ENCODE assay signal across 8 mouse cellular contexts in the genomic region with DNA sequence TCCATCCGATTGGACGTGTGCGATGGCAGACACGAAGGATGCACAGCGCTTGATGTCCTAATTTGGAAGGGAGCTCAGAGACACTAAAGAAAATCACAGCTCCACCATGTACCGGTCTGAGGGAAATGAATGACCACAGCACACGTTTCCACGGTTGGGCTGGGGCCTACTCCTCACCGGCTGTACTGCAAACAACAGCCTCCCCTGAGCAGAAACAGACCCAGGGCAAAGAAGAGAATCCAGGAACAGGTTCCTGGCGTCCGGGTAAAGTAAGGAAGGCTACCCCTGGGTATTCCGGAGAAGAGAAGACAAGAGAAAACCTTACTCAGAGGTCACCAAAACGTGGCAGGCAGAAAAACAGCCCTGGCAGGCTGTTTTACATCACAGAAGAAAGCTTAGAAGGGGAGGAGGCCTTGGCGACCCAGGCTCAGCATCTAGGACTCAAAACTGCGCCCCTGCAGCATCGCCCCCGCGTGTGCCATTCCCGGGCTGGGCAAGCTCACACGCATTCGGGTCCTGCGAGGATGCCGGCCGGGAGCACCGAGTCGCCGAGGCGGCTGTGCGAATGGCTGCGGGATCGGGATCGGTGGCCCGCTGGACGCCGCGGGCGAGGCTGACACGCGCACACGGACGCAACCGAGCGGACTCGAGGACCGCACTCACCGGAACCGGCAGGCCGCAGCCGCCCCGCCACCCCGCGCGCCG. TPM values are rescaled to one million over a fixed set of nuclear protein-coding genes. Genes with fewer than 3 reads are reported as not detected.
DNase-seq lines count a peak whose midpoint lies in the region; ATAC-seq and TF ChIP-seq lines count a peak whose summit lies in the region.

No protein-coding gene starts in this region.

- peak overlapping the region; percentile 84 for H3K9ac ChIP-seq in heart, embryonic 13.5 days
- H3K9ac ChIP-seq in CH12.LX (ENCODE audit: insufficient read depth, low read depth): peak overlapping the region; percentile 61
- H3K9ac ChIP-seq in liver, embryonic 11.5 days (ENCODE audit: low read depth, low read length): peak overlapping the region; percentile 74
- H3K9ac ChIP-seq in neural tube, embryonic 15.5 days (replicated peaks): peak overlapping the region; percentile 86

- H3K4me2 ChIP-seq in heart, embryonic 13.5 days: peak overlapping the region; percentile 72
- H3K4me2 ChIP-seq in CH12.LX (ENCODE audit: insufficient read depth, low read depth, poor library complexity, severe bottlenecking): no peak overlapping the region
- H3K4me2 ChIP-seq in liver, embryonic 11.5 days: peak overlapping the region; percentile 94
- peak overlapping the region; percentile 67 for H3K4me2 ChIP-seq in neural tube, embryonic 15.5 days

- in situ Hi-C loops in CH12.LX (cut with MboI; ENCODE audit: low pct_ligation_motif_present, low pct_unique_long_range_greater_than_20kb, low sequenced_read_pairs): no loop called here

- TF ChIP-seq POLR2A in CH12.LX (IDR thresholded peaks at IDR 0.05; ENCODE audit: low read depth, low read length): no peak
- TF ChIP-seq POLR2A in cortical plate, adult 2 months (IDR thresholded peaks at IDR 0.05; ENCODE audit: extremely low read depth, insufficient read depth, low read length): peak; percentile 48; the same call in 1 of the 2 replicates

- DNase-seq in heart, adult 11 months: no peak
- DNase-seq in CH12.LX (ENCODE audit: extremely low read depth): peak; percentile 49
- DNase-seq in hindbrain, embryonic 10.5 days (ENCODE audit: low spot score): no peak
- DNase-seq in liver, embryonic 11.5 days (ENCODE audit: low spot score): peak; percentile 60
- no peak for DNase-seq in kidney, postnatal 36 days

- H3K79me2 ChIP-seq in CH12.LX (replicated peaks; ENCODE audit: control insufficient read depth, extremely low read depth, insufficient read depth, poor library complexity, severe bottlenecking): peaks cover 41% of the 10 kb centered on the region

- peak overlapping the region; percentile 70 for H3K4me3 ChIP-seq in heart, embryonic 13.5 days
- peak overlapping the region; percentile 57 to 97 (median 84) for H3K4me3 ChIP-seq in CH12.LX (replicated peaks in 1 of 3; ENCODE audit: low read depth in 2 of 3, low read length in 2 of 3, poor library complexity in 1 of 3)
- peak overlapping the region; percentile 71 for H3K4me3 ChIP-seq in cortical plate, adult 2 months (ENCODE audit: insufficient read depth, low read length)
- peak overlapping the region; percentile 83 for H3K4me3 ChIP-seq in hindbrain, embryonic 10.5 days
- peak overlapping the region; percentile 90 for H3K4me3 ChIP-seq in liver, embryonic 11.5 days (ENCODE audit: low read depth, low read length)
- H3K4me3 ChIP-seq in neural tube, embryonic 15.5 days (replicated peaks): peak overlapping the region; percentile 89

- no peak for TF ChIP-seq CTCF in CH12.LX (conservative IDR thresholded peaks at IDR 0.05 in 1 of 2, IDR thresholded peaks at IDR 0.05 in 1 of 2; ENCODE audit: low read depth in 2 of 2, low read length in 2 of 2)
- no peak for TF ChIP-seq CTCF in cortical plate, adult 2 months (IDR thresholded peaks at IDR 0.05; ENCODE audit: extremely low read depth, insufficient read depth, low read length)

- TF ChIP-seq EP300 in CH12.LX (IDR thresholded peaks at IDR 0.05; ENCODE audit: low read length): no peak

- no peak for ATAC-seq in heart, embryonic 13.5 days (ENCODE audit: extremely low read depth, insufficient number of reproducible peaks, low FRiP score, low TSS enrichment)
- ATAC-seq in liver, embryonic 11.5 days (replicated peaks; ENCODE audit: low FRiP score): peak; percentile 32; the same call in 1 of the 2 replicates
- peak; percentile 74 for ATAC-seq in neural tube, embryonic 15.5 days (ENCODE audit: low FRiP score)

- under 1% methylated on average over 54 of the region's 54 CpGs for WGBS in heart, embryonic 13.5 days
- under 1% methylated on average over 54 of the region's 54 CpGs for WGBS in hindbrain, embryonic 10.5 days
- 4% methylated on average over 54 of the region's 54 CpGs for WGBS in liver, embryonic 11.5 days
- WGBS in neural tube, embryonic 15.5 days: under 1% methylated on average over 47 of the region's 54 CpGs

- peak overlapping the region; percentile 80 for H3K27ac ChIP-seq in heart, embryonic 13.5 days (replicated peaks)
- peak overlapping the region; percentile 82 for H3K27ac ChIP-seq in CH12.LX (ENCODE audit: insufficient read depth, low read depth)
- peak overlapping the region; percentile 75 for H3K27ac ChIP-seq in cortical plate, adult 2 months (ENCODE audit: insufficient read depth, low read length)
- H3K27ac ChIP-seq in hindbrain, embryonic 10.5 days: peak overlapping the region; percentile 93
- H3K27ac ChIP-seq in liver, embryonic 11.5 days (ENCODE audit: low read depth, low read length): no peak overlapping the region; the same call in 1 of the 2 replicates
- H3K27ac ChIP-seq in neural tube, embryonic 15.5 days (replicated peaks): peak overlapping the region; percentile 94

- no peak for TF ChIP-seq RAD21 in CH12.LX (IDR thresholded peaks at IDR 0.05; ENCODE audit: low read depth, low read length)

- H3K36me3 ChIP-seq in heart, embryonic 13.5 days: no peaks in the 10 kb centered on the region
- H3K36me3 ChIP-seq in CH12.LX (replicated peaks in 1 of 2; ENCODE audit: control insufficient read depth in 1 of 2, insufficient read depth in 1 of 2, low read length in 1 of 2): peaks cover 7 to 22% of the 10 kb centered on the region in 2 experiments
- H3K36me3 ChIP-seq in hindbrain, embryonic 10.5 days: peaks cover 4% of the 10 kb centered on the region; the same call in 1 of the 2 replicates
- no peaks in the 10 kb centered on the region for H3K36me3 ChIP-seq in liver, embryonic 11.5 days (ENCODE audit: control insufficient read depth, insufficient read depth, low read length)
- no peaks in the 10 kb centered on the region for H3K36me3 ChIP-seq in neural tube, embryonic 15.5 days

- H3K4me1 ChIP-seq in heart, embryonic 13.5 days: peaks cover 25% of the 10 kb centered on the region
- peaks cover 20 to 57% of the 10 kb centered on the region in 2 experiments for H3K4me1 ChIP-seq in CH12.LX (ENCODE audit: control insufficient read depth in 1 of 2, insufficient read depth in 2 of 2)
- H3K4me1 ChIP-seq in cortical plate, adult 2 months (ENCODE audit: control insufficient read depth, insufficient read depth, low read length): peaks cover 2% of the 10 kb centered on the region; the same call in 1 of the 2 replicates
- H3K4me1 ChIP-seq in hindbrain, embryonic 10.5 days (replicated peaks): peaks cover 23% of the 10 kb centered on the region
- H3K4me1 ChIP-seq in liver, embryonic 11.5 days (replicated peaks; ENCODE audit: control insufficient read depth, insufficient read depth, low read length): peaks cover 4% of the 10 kb centered on the region; the same call in 1 of the 2 replicates
- H3K4me1 ChIP-seq in neural tube, embryonic 15.5 days: peaks cover 35% of the 10 kb centered on the region

- no peaks in the 10 kb centered on the region for H3K9me3 ChIP-seq in heart, embryonic 13.5 days
- H3K9me3 ChIP-seq in CH12.LX (replicated peaks; ENCODE audit: low read length): no peaks in the 10 kb centered on the region
- no peaks in the 10 kb centered on the region for H3K9me3 ChIP-seq in hindbrain, embryonic 10.5 days
- no peaks in the 10 kb centered on the region for H3K9me3 ChIP-seq in liver, embryonic 11.5 days (ENCODE audit: control insufficient read depth, low read length)
- H3K9me3 ChIP-seq in neural tube, embryonic 15.5 days (replicated peaks): no peaks in the 10 kb centered on the region

- peaks cover 3% of the 10 kb centered on the region; the same call in 1 of the 2 replicates for H3K27me3 ChIP-seq in heart, embryonic 13.5 days (replicated peaks)
- no peaks in the 10 kb centered on the region for H3K27me3 ChIP-seq in CH12.LX (replicated peaks)
- peaks cover 8% of the 10 kb centered on the region for H3K27me3 ChIP-seq in hindbrain, embryonic 10.5 days (ENCODE audit: insufficient read depth, poor library complexity, severe bottlenecking)
- H3K27me3 ChIP-seq in liver, embryonic 11.5 days (replicated peaks; ENCODE audit: control insufficient read depth, insufficient read depth, low read length): peaks cover 6% of the 10 kb centered on the region
- no peaks in the 10 kb centered on the region for H3K27me3 ChIP-seq in neural tube, embryonic 15.5 days (replicated peaks)

- dilution Hi-C loops in CH12.LX (cut with MboI; ENCODE audit: extremely low pct_ligation_motif_present, extremely low pct_unique_long_range_greater_than_20kb, low sequenced_read_pairs): no loop called here

TF ChIP-seq in CH12.LX, 34 proteins besides CTCF, POLR2A, EP300 and RAD21 (continues in another document):
- TF ChIP-seq CHD2 (IDR thresholded peaks at IDR 0.05; ENCODE audit: low read length) (no peak), ZNF384 (IDR thresholded peaks at IDR 0.05; ENCODE audit: low read depth, low read length) (no peak), MAFK (IDR thresholded peaks at IDR 0.05; ENCODE audit: insufficient replicate concordance, low read length) (no peak), UBTF (IDR thresholded peaks at IDR 0.05; ENCODE audit: low read depth, low read length) (no peak), GABPA (IDR thresholded peaks at IDR 0.05; ENCODE audit: insufficient replicate concordance, low read depth, low read length) (no peak), KAT2A (IDR thresholded peaks at IDR 0.05; ENCODE audit: insufficient replicate concordance, low read length) (no peak), USF1 (IDR thresholded peaks at IDR 0.05; ENCODE audit: low read depth, low read length) (no peak), PAX5 (IDR thresholded peaks at IDR 0.05; ENCODE audit: low read length) (no peak)

RNA-seq across cellular contexts. Expression of a gene that starts 0.8 kb away (rescaled TPM):
- 3.3 and 3.9 TPM in 2 replicates for polyA plus RNA-seq in heart, embryonic 13.5 days (2015; fragmentation: Nextera tagmentation; extraction: Ambion mirVana)
- total RNA-seq in CH12.LX (2012; rRNA removed): 18.6 and 21.6 TPM in 2 replicates
- 8.0 and 13.4 TPM in 2 replicates for total RNA-seq in CH12.LX (2014; rRNA removed)
- 13.4 and 17.2 TPM in 2 replicates for polyA plus RNA-seq in CH12.LX (2012; ENCODE audit: insufficient read length, low read depth)
- polyA plus RNA-seq in cortical plate, adult 2 months (2012; rRNA removed): 44.9 and 47.5 TPM in 2 replicates
- polyA plus RNA-seq in hindbrain, embryonic 10.5 days (2016; fragmentation: Nextera tagmentation; extraction: Ambion mirVana): 6.6 and 7.8 TPM in 2 replicates
- 1.8 and 2.8 TPM in 2 replicates for polyA plus RNA-seq in liver, embryonic 11.5 days (2014; fragmentation: Nextera tagmentation; extraction: Ambion mirVana)
- polyA plus RNA-seq in neural tube, embryonic 15.5 days (2015; fragmentation: Nextera tagmentation; extraction: Ambion mirVana): 7.5 and 7.6 TPM in 2 replicates

RNA-seq across cellular contexts. Expression of a gene that starts 32.5 kb away (rescaled TPM):
- 5.2 and 7.4 TPM in 2 replicates for polyA plus RNA-seq in heart, embryonic 13.5 days (2015; fragmentation: Nextera tagmentation; extraction: Ambion mirVana)
- total RNA-seq in CH12.LX (2012; rRNA removed): 19.6 and 21.1 TPM in 2 replicates
- 26.5 and 32.8 TPM in 2 replicates for total RNA-seq in CH12.LX (2014; rRNA removed)
- 11.1 and 19.1 TPM in 2 replicates for polyA plus RNA-seq in CH12.LX (2012; ENCODE audit: insufficient read length, low read depth)
- polyA plus RNA-seq in cortical plate, adult 2 months (2012; rRNA removed): 20.3 and 23.1 TPM in 2 replicates
- 6.8 and 7.4 TPM in 2 replicates for polyA plus RNA-seq in hindbrain, embryonic 10.5 days (2016; fragmentation: Nextera tagmentation; extraction: Ambion mirVana)
- 8.0 and 9.1 TPM in 2 replicates for polyA plus RNA-seq in liver, embryonic 11.5 days (2014; fragmentation: Nextera tagmentation; extraction: Ambion mirVana)
- 11.4 and 12.3 TPM in 2 replicates for polyA plus RNA-seq in neural tube, embryonic 15.5 days (2015; fragmentation: Nextera tagmentation; extraction: Ambion mirVana)

Comparison
In these comparisons a context has a peak if more than half of its experiments do, and no peak if none do; other contexts are left out.
1. DNase-seq: peak in CH12.LX (single experiment) and liver, embryonic 11.5 days (single experiment); none in heart, adult 11 months (single experiment), hindbrain, embryonic 10.5 days (single experiment) and kidney, postnatal 36 days (0 of 2).
2. Peak in every context shown above with its lines, with median percentiles within 50 percentile points of each other: H3K4me3 ChIP-seq and H3K9ac ChIP-seq.